Mouse (Mus musculus): ENCODE measurements around the gene Diras1. TPM values are rescaled to one million over a fixed set of nuclear protein-coding genes. Genes with fewer than 3 reads are reported as not detected.

Gene Diras1
- polyA plus RNA-seq, 1 experiment = not detected

GRCm38 (mm10) chr10:80985970-80986701 is 39.3 kb downstream of the Diras1 start:
- Histone ChIP-seq H3K9me3 (ENCODE audit: control insufficient read depth, low read length) (no peaks in the 10 kb centered on the region), H3K36me3 (ENCODE audit: control insufficient read depth) (no peaks in the 10 kb centered on the region), H3K4me3 (replicated peaks) (peak overlapping the region; percentile 23), H3K4me1 (ENCODE audit: control insufficient read depth) (no peaks in the 10 kb centered on the region), H3K27me3 (ENCODE audit: control insufficient read depth) (peaks cover 43% of the 10 kb centered on the region)
- TF ChIP-seq TAL1 (IDR thresholded peaks at IDR 0.05; ENCODE audit: low read length) = no peak
- TF ChIP-seq GATA1 (IDR thresholded peaks at IDR 0.05; ENCODE audit: low read length) = no peak

GRCm38 (mm10) chr10:80985241-80985969 is 40.1 kb downstream of the Diras1 start:
- Histone ChIP-seq H3K27me3 (ENCODE audit: control insufficient read depth) (peaks cover 43% of the 10 kb centered on the region), H3K36me3 (ENCODE audit: control insufficient read depth) (no peaks in the 10 kb centered on the region), H3K4me3 (replicated peaks) (peak overlapping the region; percentile 23), H3K4me1 (ENCODE audit: control insufficient read depth) (no peaks in the 10 kb centered on the region), H3K9me3 (ENCODE audit: control insufficient read depth, low read length) (no peaks in the 10 kb centered on the region)
- TF ChIP-seq GATA1 (IDR thresholded peaks at IDR 0.05; ENCODE audit: low read length) (no peak), TAL1 (IDR thresholded peaks at IDR 0.05; ENCODE audit: low read length) (no peak)

DNA sequence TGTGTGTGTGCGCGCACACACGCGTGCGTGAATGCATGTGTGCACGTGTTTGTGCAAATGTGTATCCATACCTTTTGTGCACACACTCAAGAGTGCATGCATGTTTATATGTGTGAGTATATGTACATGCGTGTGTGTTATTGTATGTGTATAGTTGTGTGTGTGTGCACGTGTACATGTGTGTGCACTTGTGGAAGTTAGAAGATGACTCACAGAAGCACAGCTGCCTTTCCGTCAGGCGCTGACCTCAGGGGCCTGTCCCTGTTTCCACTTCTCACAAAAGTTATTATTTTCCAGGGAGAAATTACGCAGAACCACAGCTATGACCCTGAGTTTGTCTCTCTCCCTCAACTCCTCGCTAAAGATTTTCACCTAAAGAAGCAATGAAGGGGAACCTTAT is 41.2 kb downstream of the Diras1 start:
- Histone ChIP-seq H3K27me3 (ENCODE audit: control insufficient read depth) (peaks cover 40% of the 10 kb centered on the region), H3K36me3 (ENCODE audit: control insufficient read depth) (no peaks in the 10 kb centered on the region), H3K4me1 (ENCODE audit: control insufficient read depth) (no peaks in the 10 kb centered on the region), H3K4me3 (replicated peaks) (no peak overlapping the region), H3K9me3 (ENCODE audit: control insufficient read depth, low read length) (no peaks in the 10 kb centered on the region)
- no peak for TF ChIP-seq GATA1 (IDR thresholded peaks at IDR 0.05; ENCODE audit: low read length)
- no peak for TF ChIP-seq TAL1 (IDR thresholded peaks at IDR 0.05; ENCODE audit: low read length)

- no peak for TF ChIP-seq TAL1 (IDR thresholded peaks at IDR 0.05; ENCODE audit: low read length)
- TF ChIP-seq GATA1 (IDR thresholded peaks at IDR 0.05; ENCODE audit: low read length) = no peak
- H3K27me3 ChIP-seq (ENCODE audit: control insufficient read depth) = peaks cover 32% of the 10 kb centered on the region
Observed at GRCm38 (mm10) chr10:80982381-80982780, 43.1 kb downstream of the Diras1 start.

GRCm38 (mm10) chr10:80981564-80982112 is 43.8 kb downstream of the Diras1 start:
- H3K27me3 ChIP-seq (ENCODE audit: control insufficient read depth) = peaks cover 27% of the 10 kb centered on the region
- TF ChIP-seq GATA1 (IDR thresholded peaks at IDR 0.05; ENCODE audit: low read length) = no peak
- TF ChIP-seq TAL1 (IDR thresholded peaks at IDR 0.05; ENCODE audit: low read length) = no peak
- no peaks in the 10 kb centered on the region for H3K4me1 ChIP-seq (ENCODE audit: control insufficient read depth)
- H3K36me3 ChIP-seq (ENCODE audit: control insufficient read depth) = no peaks in the 10 kb centered on the region
- no peaks in the 10 kb centered on the region for H3K9me3 ChIP-seq (ENCODE audit: control insufficient read depth, low read length)
- H3K4me3 ChIP-seq (replicated peaks) = no peak overlapping the region

More at GRCm38 (mm10) chr10:80982381-80982780, 43.1 kb downstream of the Diras1 start:
- H3K4me3 ChIP-seq (replicated peaks) = no peak overlapping the region
- no peaks in the 10 kb centered on the region for H3K4me1 ChIP-seq (ENCODE audit: control insufficient read depth)
- H3K9me3 ChIP-seq (ENCODE audit: control insufficient read depth, low read length) = no peaks in the 10 kb centered on the region
- H3K36me3 ChIP-seq (ENCODE audit: control insufficient read depth) = no peaks in the 10 kb centered on the region

DNA sequence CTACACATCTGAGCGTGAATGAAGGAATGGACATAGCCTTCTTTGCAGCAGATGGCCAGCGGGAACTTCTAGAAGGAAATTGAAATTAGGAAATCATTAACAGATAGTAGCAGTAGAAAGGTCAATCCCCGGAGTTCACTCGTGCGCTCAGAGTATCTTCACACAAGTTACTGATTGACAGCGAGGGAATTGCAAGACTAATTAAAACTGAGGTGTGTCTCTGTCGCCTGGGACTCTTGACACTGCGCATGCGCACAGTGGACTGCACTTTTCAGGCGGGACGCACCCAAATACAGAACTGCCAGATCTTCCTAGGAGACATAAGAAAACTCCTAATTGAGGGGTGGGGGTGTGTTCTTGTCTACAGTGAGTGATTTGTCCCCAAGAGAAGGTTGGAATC is 50.0 kb downstream of the Diras1 start:
- Histone ChIP-seq H3K36me3 (ENCODE audit: control insufficient read depth) (no peaks in the 10 kb centered on the region), H3K4me3 (replicated peaks) (no peak overlapping the region), H3K9me3 (ENCODE audit: control insufficient read depth, low read length) (no peaks in the 10 kb centered on the region; the same call in 1 of the 2 replicates), H3K4me1 (ENCODE audit: control insufficient read depth) (no peaks in the 10 kb centered on the region), H3K27me3 (ENCODE audit: control insufficient read depth) (no peaks in the 10 kb centered on the region; the same call in 1 of the 2 replicates)
- no peak for TF ChIP-seq GATA1 (IDR thresholded peaks at IDR 0.05; ENCODE audit: low read length)
- TF ChIP-seq TAL1 (IDR thresholded peaks at IDR 0.05; ENCODE audit: low read length) = no peak

- Histone ChIP-seq H3K4me1 (ENCODE audit: control insufficient read depth) (no peaks in the 10 kb centered on the region), H3K4me3 (replicated peaks) (no peak overlapping the region), H3K27me3 (ENCODE audit: control insufficient read depth) (no peaks in the 10 kb centered on the region; the same call in 1 of the 2 replicates), H3K36me3 (ENCODE audit: control insufficient read depth) (no peaks in the 10 kb centered on the region), H3K9me3 (ENCODE audit: control insufficient read depth, low read length) (no peaks in the 10 kb centered on the region; the same call in 1 of the 2 replicates)
- TF ChIP-seq GATA1 (IDR thresholded peaks at IDR 0.05; ENCODE audit: low read length) (no peak), TAL1 (IDR thresholded peaks at IDR 0.05; ENCODE audit: low read length) (no peak)
Observed at GRCm38 (mm10) chr10:80973722-80974121, 51.7 kb downstream of the Diras1 start.

GRCm38 (mm10) chr10:80972071-80972987 is 53.1 kb downstream of the Diras1 start:
- Histone ChIP-seq H3K4me1 (ENCODE audit: control insufficient read depth) (no peaks in the 10 kb centered on the region), H3K9me3 (ENCODE audit: control insufficient read depth, low read length) (no peaks in the 10 kb centered on the region; the same call in 1 of the 2 replicates), H3K27me3 (ENCODE audit: control insufficient read depth) (no peaks in the 10 kb centered on the region; the same call in 1 of the 2 replicates), H3K36me3 (ENCODE audit: control insufficient read depth) (no peaks in the 10 kb centered on the region), H3K4me3 (replicated peaks) (no peak overlapping the region)
- TF ChIP-seq TAL1 (IDR thresholded peaks at IDR 0.05; ENCODE audit: low read length) (no peak), GATA1 (IDR thresholded peaks at IDR 0.05; ENCODE audit: low read length) (no peak)

Data from erythroblast, embryonic 14.5 days (primary cell).